Mouse (Mus musculus) intestine, postnatal 0 days (tissue): Measurements from ENCODE around the gene Ufd1. TPM values are rescaled to one million over a fixed set of nuclear protein-coding genes. Genes with fewer than 3 reads are reported as not detected.
A peak's percentile ranks its signal among the peaks of the same experiment; 100 is the strongest.
"Not testable (repeated sequence)": the region's sequence is repeated elsewhere in the genome, so short reads cannot be mapped to it uniquely, and the experiment has no call there.

Experiments
- ATAC-seq: fragments of 200-750 bp; cut with Nextera tagmentation; 2 replicates; pipeline ENCODE4 v1.8.0; 2017; ENCODE audit warnings: mild to moderate bottlenecking, moderate TSS enrichment, moderate library complexity
- H3K27ac ChIP-seq: fragments of 300-500 bp; sonication (generic); 2 replicates; pipeline ENCODE4 v1.5.1; 2014; ENCODE audit warnings: mild to moderate bottlenecking, low read depth, low read length, moderate library complexity
- H3K27me3 ChIP-seq: fragments of 300-500 bp; sonication (generic); replicated peaks from 2 replicates; pipeline ENCODE4 v1.6.1; 2014; ENCODE audit warnings: low read length, mixed read lengths; ENCODE audit not compliant: control insufficient read depth, insufficient read depth
- H3K36me3 ChIP-seq: fragments of 300-500 bp; sonication (generic); 2 replicates; pipeline ENCODE4 v1.6.1; 2014; ENCODE audit warnings: mild to moderate bottlenecking, moderate library complexity; ENCODE audit not compliant: control insufficient read depth, insufficient read depth
- H3K4me1 ChIP-seq: fragments of 300-500 bp; sonication (generic); replicated peaks from 2 replicates; pipeline ENCODE4 v1.6.1; 2014; ENCODE audit warnings: antibody characterized with exemption, low read length, mixed read lengths; ENCODE audit not compliant: control insufficient read depth, insufficient read depth
- H3K4me2 ChIP-seq: fragments of 300-500 bp; sonication (generic); replicated peaks from 2 replicates; pipeline ENCODE4 v1.6.1; 2014; ENCODE audit warnings: low read depth, mild to moderate bottlenecking, moderate library complexity
- H3K4me3 ChIP-seq: fragments of 300-500 bp; sonication (generic); 2 replicates; pipeline ENCODE4 v1.5.1; 2014; ENCODE audit warnings: low read depth, low read length
- H3K9ac ChIP-seq: fragments of 300-500 bp; sonication (generic); 2 replicates; pipeline ENCODE4 v1.6.1; 2014; ENCODE audit warnings: mild to moderate bottlenecking, low read depth, low read length
- H3K9me3 ChIP-seq: fragments of 300-500 bp; sonication (generic); 2 replicates; pipeline ENCODE4 v1.6.1; 2016; ENCODE audit warnings: mixed run types; ENCODE audit not compliant: control insufficient read depth
- CTCF ChIP-seq: sonication (generic); IDR thresholded peaks from 2 replicates; pipeline ENCODE4 v1.5.1; 2016; ENCODE audit warnings: low read depth, mild to moderate bottlenecking, control low read depth, antibody characterized with exemption, moderate library complexity
- WGBS: fragments of 180-500 bp; shearing (Covaris S2); extraction: QIAGEN DNeasy Blood & Tissue Kit; methylation state at CpG from one replicate; pipeline ENCODE4 v1.1.7; 2014; 5-methylcytosine and 5-hydroxymethylcytosine counted together
- polyA plus RNA-seq: library from polyadenylated mRNA; unstranded; fragments of >200 nt; fragmentation: Nextera tagmentation; extraction: Ambion mirVana; gene quantifications from 2 replicates; pipeline ENCODE4 v1.2.1, GENCODE M21; 2015

Gene Ufd1
- polyA plus RNA-seq, 1 experiment from 2014 or later: 50.1 TPM

GRCm38 (mm10) chr16:18829102-18829501 lies 17.5 kb downstream of the Ufd1 start:
- no peaks in the 10 kb centered on the region for H3K27me3 ChIP-seq
- no peaks in the 10 kb centered on the region for H3K4me1 ChIP-seq
- H3K4me3 ChIP-seq: no peak overlapping the region
- H3K4me2 ChIP-seq: no peak overlapping the region
- 86% methylated on average over 6 of the region's 6 CpGs for WGBS
- no peak overlapping the region for H3K27ac ChIP-seq
- H3K36me3 ChIP-seq: peaks cover 81% of the 10 kb centered on the region
- no peak for ATAC-seq
- no peak for TF ChIP-seq CTCF
- no peaks in the 10 kb centered on the region for H3K9me3 ChIP-seq
- no peak overlapping the region for H3K9ac ChIP-seq

DNA sequence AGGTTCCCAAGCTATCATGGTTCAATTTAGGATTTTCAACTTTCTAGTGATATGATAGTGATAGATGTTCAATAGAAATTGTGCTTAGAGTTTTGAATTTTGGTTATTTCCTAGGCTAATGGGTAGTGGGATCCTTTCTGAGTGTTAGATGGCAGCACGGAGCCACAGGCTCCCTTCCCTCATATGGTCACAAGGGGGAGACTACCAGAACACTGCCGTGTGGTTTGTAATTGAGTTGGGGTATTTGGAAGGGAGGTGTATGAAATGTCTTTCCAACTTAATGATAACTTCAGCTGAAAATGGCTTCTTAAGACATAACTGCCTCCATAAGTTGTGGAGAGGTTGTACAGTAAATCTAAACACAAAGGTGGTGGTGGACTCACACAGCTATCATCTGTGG lies 21.9 kb downstream of the Ufd1 start:
- Histone ChIP-seq H3K27me3 (no peaks in the 10 kb centered on the region), H3K9ac (no peak overlapping the region), H3K36me3 (peaks cover 50% of the 10 kb centered on the region), H3K27ac (no peak overlapping the region), H3K4me2 (no peak overlapping the region), H3K4me1 (no peaks in the 10 kb centered on the region), H3K9me3 (no peaks in the 10 kb centered on the region), H3K4me3 (no peak overlapping the region)
- TF ChIP-seq CTCF: peak; percentile 33; the same call in 1 of the 2 replicates
- ATAC-seq: no peak
- 76% methylated on average over 2 of the region's 2 CpGs for WGBS

- H3K4me2 ChIP-seq: peak overlapping the region; percentile 83
- H3K36me3 ChIP-seq: peaks cover 41% of the 10 kb centered on the region
- peak overlapping the region; percentile 79; the same call in 1 of the 2 replicates for H3K9ac ChIP-seq
- peak; percentile 53 for ATAC-seq
- 18% methylated on average over 3 of the region's 3 CpGs for WGBS
- H3K9me3 ChIP-seq: no peaks in the 10 kb centered on the region
- H3K4me1 ChIP-seq: no peaks in the 10 kb centered on the region
- no peak for TF ChIP-seq CTCF
- no peaks in the 10 kb centered on the region for H3K27me3 ChIP-seq
- H3K4me3 ChIP-seq: peak overlapping the region; percentile 90
- peak overlapping the region; percentile 89; the same call in 1 of the 2 replicates for H3K27ac ChIP-seq
These were observed 24.5 kb downstream of the Ufd1 start for GRCm38 (mm10) chr16:18836073-18836467.

DNA sequence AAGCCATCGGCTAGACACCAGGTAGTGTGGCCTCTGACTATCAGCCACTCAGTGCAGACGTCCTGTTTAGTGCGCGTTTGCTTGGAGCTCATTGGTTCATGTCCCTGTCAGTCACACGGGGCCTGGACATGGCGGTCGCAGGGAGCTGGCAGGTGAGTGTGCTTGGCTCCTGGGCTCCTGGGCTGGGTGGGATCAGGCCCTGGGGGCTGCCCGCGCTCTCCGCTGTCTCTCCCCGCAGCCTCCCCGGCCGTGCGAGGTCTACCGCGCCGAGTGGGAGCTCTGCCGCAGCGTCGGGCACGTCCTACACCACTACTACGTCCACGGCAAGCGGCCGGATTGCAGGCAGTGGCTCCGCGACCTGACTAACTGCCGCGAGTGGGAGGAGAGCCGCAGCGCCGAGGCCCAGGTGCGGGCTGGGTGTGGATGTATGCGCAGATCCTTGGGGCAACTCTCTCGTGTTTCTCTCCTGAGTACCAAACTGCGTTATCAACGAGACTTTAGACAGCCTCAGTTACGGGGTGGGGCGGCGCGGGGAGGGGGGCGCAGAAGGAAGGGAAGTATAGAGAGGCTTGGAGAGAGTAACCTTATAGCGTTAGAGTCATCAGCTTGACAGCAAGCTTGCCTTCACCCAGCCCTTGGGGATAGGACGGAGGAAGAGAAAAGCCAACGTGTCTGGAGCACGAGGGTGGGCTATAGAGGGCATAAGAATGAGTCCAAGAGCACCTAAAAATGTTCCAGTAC lies 25.1 kb downstream of the Ufd1 start, which contains the start of the genes 2510002D24Rik and Gm28539:
2510002D24Rik (plus strand) TSS at position 111 of the 741 bp plus-strand sequence.
Gm28539 (plus strand) TSS at position 117 of the 741 bp plus-strand sequence.
- H3K27ac ChIP-seq: peak within 1 kb of the TSS; percentile 89
- ATAC-seq: peak; percentile 99
- WGBS: under 1% methylated on average over 46 of the region's 46 CpGs
- no peaks in the 10 kb centered on the region for H3K9me3 ChIP-seq
- TF ChIP-seq CTCF: no peak
- peaks cover 36% of the 10 kb centered on the region for H3K36me3 ChIP-seq
- no peaks in the 10 kb centered on the region for H3K27me3 ChIP-seq
- peak within 1 kb of the TSS; percentile 79 for H3K9ac ChIP-seq
- H3K4me2 ChIP-seq: peak within 1 kb of the TSS; percentile 83
- peak within 1 kb of the TSS; percentile 90 for H3K4me3 ChIP-seq
- H3K4me1 ChIP-seq: no peaks in the 10 kb centered on the region

- H3K4me3 ChIP-seq: no peak overlapping the region
- H3K4me1 ChIP-seq: no peaks in the 10 kb centered on the region
- no peak overlapping the region for H3K27ac ChIP-seq
- WGBS: 92% methylated on average over 4 of the region's 4 CpGs
- H3K4me2 ChIP-seq: no peak overlapping the region
- H3K9me3 ChIP-seq: no peaks in the 10 kb centered on the region
- H3K9ac ChIP-seq: no peak overlapping the region
- H3K36me3 ChIP-seq: peaks cover 24% of the 10 kb centered on the region; the same call in 1 of the 2 replicates
- H3K27me3 ChIP-seq: no peaks in the 10 kb centered on the region
- no peak for TF ChIP-seq CTCF
- no peak for ATAC-seq
These were observed 26.8 kb downstream of the Ufd1 start for GRCm38 (mm10) chr16:18838346-18838745.

DNA sequence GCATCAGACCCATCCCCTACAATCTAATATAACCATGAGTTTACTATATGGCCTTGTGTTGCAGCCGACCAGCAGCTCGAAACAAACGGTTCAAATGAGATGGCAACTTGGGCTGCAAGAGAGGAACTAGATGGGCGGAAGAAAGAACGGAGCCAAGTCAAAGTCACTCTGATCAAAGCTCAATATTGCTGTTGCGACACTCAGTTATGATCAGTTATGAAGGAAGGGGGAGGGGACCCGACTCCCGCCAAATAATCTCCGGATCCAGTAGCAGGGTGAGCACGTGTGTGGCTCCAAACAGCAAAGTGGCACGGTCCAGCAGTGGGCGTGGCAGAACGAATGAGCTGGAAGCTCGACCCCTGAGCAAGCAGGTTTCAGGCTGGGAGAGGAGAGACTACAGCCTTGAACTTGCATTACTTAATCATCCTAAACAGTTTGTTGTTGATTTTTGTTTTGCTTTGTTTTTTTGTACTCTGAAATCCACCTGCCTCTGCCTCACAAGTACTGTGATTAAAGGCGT lies 34.8 kb downstream of the Ufd1 start:
- no peak for ATAC-seq

GRCm38 (mm10) chr16:18849521-18850190 lies 38.1 kb downstream of the Ufd1 start:
- H3K27ac ChIP-seq, H3K9me3 ChIP-seq, H3K4me1 ChIP-seq, H3K27me3 ChIP-seq, H3K4me3 ChIP-seq, ATAC-seq, H3K36me3 ChIP-seq, H3K9ac ChIP-seq, H3K4me2 ChIP-seq: not testable (repeated sequence)
- 90% methylated on average over 15 of the region's 17 CpGs for WGBS

More for the DNA sequence above, 34.8 kb downstream of the Ufd1 start:
- no peak overlapping the region for H3K9ac ChIP-seq
- TF ChIP-seq CTCF: no peak
- H3K4me1 ChIP-seq: no peaks in the 10 kb centered on the region
- H3K9me3 ChIP-seq: no peaks in the 10 kb centered on the region
- no peak overlapping the region for H3K27ac ChIP-seq
- H3K4me3 ChIP-seq: no peak overlapping the region
- no peaks in the 10 kb centered on the region for H3K27me3 ChIP-seq
- H3K4me2 ChIP-seq: no peak overlapping the region
- 85% methylated on average over 15 of the region's 15 CpGs for WGBS
- no peaks in the 10 kb centered on the region; the same call in 1 of the 2 replicates for H3K36me3 ChIP-seq
